Mouse (Mus musculus) bone marrow macrophage, adult 2 months (primary cell): Measurements from ENCODE around the gene Fxyd6.

Experiments used
- CTCF ChIP-seq: IDR thresholded peaks from 2 replicates; pipeline ENCODE4 v1.5.1; 2012; ENCODE audit warnings: low read depth, mild to moderate bottlenecking, low read length, moderate library complexity
- POLR2A ChIP-seq: IDR thresholded peaks from 2 replicates; pipeline ENCODE4 v1.6.1; 2012; ENCODE audit warnings: mild to moderate bottlenecking, low read depth, low read length, borderline replicate concordance

- TF ChIP-seq POLR2A (no peak), CTCF (no peak)
Measured at GRCm38 (mm10) chr9:45329577-45329976, 40.4 kb upstream of the Fxyd6 start.
